Mouse (Mus musculus) brain, embryonic 14.5 days (tissue): ENCODE results near the gene Keap1.
A peak's percentile ranks its signal among the peaks of the same experiment; 100 is the strongest.

Source experiments
- CTCF ChIP-seq: fragments of 200-500 bp; IDR thresholded peaks from 2 replicates; pipeline ENCODE4 v1.5.1; 2012; ENCODE audit warnings: inconsistent platforms, mild to moderate bottlenecking, moderate library complexity, borderline replicate concordance; ENCODE audit not compliant: insufficient read depth, insufficient read length; ENCODE audit errors: extremely low read depth
- POLR2A ChIP-seq: fragments of 200-500 bp; IDR thresholded peaks from 2 replicates; pipeline ENCODE4 v1.6.1; 2012; ENCODE audit warnings: mild to moderate bottlenecking, inconsistent platforms, borderline replicate concordance; ENCODE audit not compliant: poor library complexity, insufficient read depth, insufficient read length, severe bottlenecking; ENCODE audit errors: extremely low read depth

DNA sequence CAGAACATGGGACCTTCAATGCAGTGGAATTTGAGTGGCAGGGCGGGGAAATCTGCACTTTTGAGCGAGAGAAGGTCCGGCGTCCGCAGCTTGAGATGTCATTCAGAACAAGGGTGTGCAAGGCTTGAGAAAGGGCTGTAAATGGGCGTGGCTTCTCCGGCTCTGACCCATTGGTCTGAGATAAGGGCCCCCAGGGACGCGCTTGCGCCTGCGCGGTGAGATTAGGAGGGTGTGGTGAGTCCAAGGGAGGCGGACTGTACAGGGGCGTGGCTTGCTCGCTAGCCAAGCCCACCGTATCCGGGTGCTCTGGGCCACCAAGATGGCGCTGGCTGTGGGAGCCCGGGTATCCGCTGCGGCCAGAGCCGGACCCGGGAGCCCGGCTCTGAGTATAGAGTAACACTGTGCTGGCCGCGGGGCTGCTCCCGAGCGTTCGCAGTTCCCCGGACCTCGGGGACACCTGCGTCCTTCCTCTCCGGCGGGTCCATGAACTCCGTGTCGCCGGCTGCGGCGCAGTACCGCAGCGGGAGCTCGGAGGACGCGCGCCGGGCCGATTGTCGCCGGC, 25.9 kb upstream of the Keap1 start, which contains the start of gene Atg4d:
- TF ChIP-seq CTCF (no peak), POLR2A (peak; percentile 91; the same call in 1 of the 2 replicates)
